Mouse (Mus musculus) midbrain, embryonic 14.5 days (tissue): ENCODE measurements around the gene Hspbp1. TPM values are rescaled to one million over a fixed set of nuclear protein-coding genes. Genes with fewer than 3 reads are reported as not detected.

Experiments used
- ATAC-seq: fragments of 200-750 bp; cut with Nextera tagmentation; 2 replicates; pipeline ENCODE4 v1.8.0; 2017; ENCODE audit warnings: moderate number of reproducible peaks, moderate library complexity; ENCODE audit not compliant: low FRiP score, low TSS enrichment
- DNase-seq: peaks from one replicate; pipeline ENCODE4 v3.0.0-alpha.2; 2015
- H3K27ac ChIP-seq: fragments of 300-500 bp; sonication (generic); replicated peaks from 2 replicates; pipeline ENCODE4 v1.5.1; 2014; ENCODE audit warnings: mild to moderate bottlenecking, low read depth, low read length, moderate library complexity
- H3K27me3 ChIP-seq: fragments of 300-500 bp; sonication (generic); 2 replicates; pipeline ENCODE4 v1.6.1; 2014; ENCODE audit warnings: low read length, control low read depth, mixed read lengths; ENCODE audit not compliant: control insufficient read depth, insufficient read depth
- H3K36me3 ChIP-seq: fragments of 300-500 bp; sonication (generic); 2 replicates; pipeline ENCODE4 v1.6.1; 2014; ENCODE audit warnings: low read length, control low read depth; ENCODE audit not compliant: control insufficient read depth, insufficient read depth
- H3K4me1 ChIP-seq: fragments of 300-500 bp; sonication (generic); 2 replicates; pipeline ENCODE4 v1.6.1; 2014; ENCODE audit warnings: mild to moderate bottlenecking, antibody characterized with exemption, low read length, control low read depth; ENCODE audit not compliant: control insufficient read depth, insufficient read depth
- H3K4me2 ChIP-seq: fragments of 300-500 bp; sonication (generic); 2 replicates; pipeline ENCODE4 v1.6.1; 2014; ENCODE audit warnings: mild to moderate bottlenecking, low read length, moderate library complexity
- H3K4me3 ChIP-seq: fragments of 300-500 bp; sonication (generic); replicated peaks from 2 replicates; pipeline ENCODE4 v1.5.1; 2014; ENCODE audit warnings: low read depth, low read length
- H3K9ac ChIP-seq: fragments of 300-500 bp; sonication (generic); replicated peaks from 2 replicates; pipeline ENCODE4 v1.6.1; 2014; ENCODE audit warnings: mild to moderate bottlenecking, low read length, moderate library complexity
- H3K9me3 ChIP-seq: fragments of 300-500 bp; sonication (generic); 2 replicates; pipeline ENCODE4 v1.6.1; 2016; ENCODE audit warnings: low read length, control low read depth, mixed read lengths; ENCODE audit not compliant: control insufficient read depth
- WGBS: fragments of 180-500 bp; shearing (Covaris S2); extraction: QIAGEN DNeasy Blood & Tissue Kit; methylation state at CpG from one replicate; pipeline ENCODE4 v1.1.7; 2014; 5-methylcytosine and 5-hydroxymethylcytosine counted together
- polyA plus RNA-seq: library from polyadenylated mRNA; unstranded; fragments of >200 nt; fragmentation: Nextera tagmentation; extraction: Ambion mirVana; gene quantifications from 2 replicates; pipeline ENCODE4 v1.2.1, GENCODE M21; 2014

The Hspbp1 gene
- polyA plus RNA-seq, 1 experiment from 2014 or later: 136 TPM

- peaks cover 88% of the 10 kb centered on the region for H3K36me3 ChIP-seq
- H3K4me2 ChIP-seq: no peak overlapping the region
- 91% methylated on average over 4 of the region's 4 CpGs for WGBS
- H3K27ac ChIP-seq: no peak overlapping the region
- DNase-seq (no peak), ATAC-seq (no peak)
- H3K4me1 ChIP-seq: no peaks in the 10 kb centered on the region
- no peak overlapping the region for H3K9ac ChIP-seq
- H3K9me3 ChIP-seq: no peaks in the 10 kb centered on the region
- no peak overlapping the region for H3K4me3 ChIP-seq
- no peaks in the 10 kb centered on the region for H3K27me3 ChIP-seq
These were observed 48.7 kb downstream of the Hspbp1 start for GRCm38 (mm10) chr7:4636179-4636578.

- no peak within 1 kb of the TSS for H3K4me3 ChIP-seq
- H3K4me1 ChIP-seq: no peaks in the 10 kb centered on the region
- WGBS: 93% methylated on average over 4 of the region's 4 CpGs
- DNase-seq (no peak), ATAC-seq (no peak)
- H3K9ac ChIP-seq: no peak within 1 kb of the TSS
- no peaks in the 10 kb centered on the region for H3K9me3 ChIP-seq
- H3K4me2 ChIP-seq: no peak within 1 kb of the TSS
- peaks cover 74% of the 10 kb centered on the region for H3K36me3 ChIP-seq
- H3K27me3 ChIP-seq: no peaks in the 10 kb centered on the region
- no peak within 1 kb of the TSS for H3K27ac ChIP-seq
These were observed 53.8 kb downstream of the Hspbp1 start, which contains the start of gene Tmem86b for GRCm38 (mm10) chr7:4631031-4631430. TSS of gene Tmem86b (minus strand) at chr7:4631422.

GRCm38 (mm10) chr7:4630198-4630597 lies 54.7 kb downstream of the Hspbp1 start:
- 91% methylated on average over 1 of the region's 1 CpGs for WGBS
- no peaks in the 10 kb centered on the region for H3K27me3 ChIP-seq
- H3K9me3 ChIP-seq: no peaks in the 10 kb centered on the region
- no peak for ATAC-seq
- no peak overlapping the region for H3K4me3 ChIP-seq
- H3K27ac ChIP-seq: no peak overlapping the region
- no peak overlapping the region for H3K9ac ChIP-seq
- peaks cover 67% of the 10 kb centered on the region for H3K36me3 ChIP-seq
- DNase-seq: no peak
- no peaks in the 10 kb centered on the region for H3K4me1 ChIP-seq
- H3K4me2 ChIP-seq: no peak overlapping the region

GRCm38 (mm10) chr7:4629586-4629985 lies 55.3 kb downstream of the Hspbp1 start:
- ATAC-seq (no peak), DNase-seq (no peak)
- 94% methylated on average over 5 of the region's 5 CpGs for WGBS
- Histone ChIP-seq H3K4me3 (no peak overlapping the region), H3K9ac (no peak overlapping the region), H3K4me2 (no peak overlapping the region), H3K27ac (no peak overlapping the region), H3K27me3 (no peaks in the 10 kb centered on the region), H3K9me3 (no peaks in the 10 kb centered on the region), H3K4me1 (no peaks in the 10 kb centered on the region), H3K36me3 (peaks cover 62% of the 10 kb centered on the region)

- H3K27me3 ChIP-seq: no peaks in the 10 kb centered on the region
- 85% methylated on average over 2 of the region's 2 CpGs for WGBS
- H3K36me3 ChIP-seq: peaks cover 28% of the 10 kb centered on the region
- no peak overlapping the region for H3K4me3 ChIP-seq
- H3K9me3 ChIP-seq: no peaks in the 10 kb centered on the region
- no peak overlapping the region for H3K27ac ChIP-seq
- no peak for ATAC-seq
- no peak overlapping the region for H3K9ac ChIP-seq
- H3K4me1 ChIP-seq: no peaks in the 10 kb centered on the region
- DNase-seq: no peak
- H3K4me2 ChIP-seq: no peak overlapping the region
These were observed 58.9 kb downstream of the Hspbp1 start for GRCm38 (mm10) chr7:4625928-4626327.

- Histone ChIP-seq H3K9ac (no peak overlapping the region), H3K27ac (no peak overlapping the region), H3K36me3 (peaks cover 14% of the 10 kb centered on the region), H3K4me1 (no peaks in the 10 kb centered on the region), H3K4me3 (no peak overlapping the region), H3K4me2 (no peak overlapping the region), H3K9me3 (no peaks in the 10 kb centered on the region), H3K27me3 (no peaks in the 10 kb centered on the region)
- DNase-seq (no peak), ATAC-seq (no peak)
- WGBS: 49% methylated on average over 1 of the region's 1 CpGs
These were observed 60.5 kb downstream of the Hspbp1 start for GRCm38 (mm10) chr7:4624343-4624742.

GRCm38 (mm10) chr7:4623544-4624189 lies 61.2 kb downstream of the Hspbp1 start:
- 26% methylated on average over 4 of the region's 4 CpGs for WGBS
- Histone ChIP-seq H3K9me3 (no peaks in the 10 kb centered on the region), H3K4me3 (no peak overlapping the region), H3K27ac (no peak overlapping the region), H3K4me1 (no peaks in the 10 kb centered on the region), H3K4me2 (no peak overlapping the region), H3K27me3 (no peaks in the 10 kb centered on the region), H3K9ac (no peak overlapping the region), H3K36me3 (peaks cover 7% of the 10 kb centered on the region)
- ATAC-seq (no peak; the same call in 1 of the 2 replicates), DNase-seq (peak; percentile 79)

GRCm38 (mm10) chr7:4619979-4620378 lies 64.9 kb downstream of the Hspbp1 start:
- Histone ChIP-seq H3K36me3 (no peaks in the 10 kb centered on the region), H3K4me1 (no peaks in the 10 kb centered on the region), H3K9ac (no peak overlapping the region), H3K4me2 (no peak overlapping the region), H3K27me3 (no peaks in the 10 kb centered on the region), H3K4me3 (no peak overlapping the region), H3K27ac (no peak overlapping the region), H3K9me3 (no peaks in the 10 kb centered on the region)
- ATAC-seq: no peak
- DNase-seq: peak; percentile 25
- 39% methylated on average over 1 of the region's 1 CpGs for WGBS

GRCm38 (mm10) chr7:4613740-4614403 lies 71.0 kb downstream of the Hspbp1 start:
- no peak overlapping the region for H3K9ac ChIP-seq
- ATAC-seq (no peak), DNase-seq (no peak)
- H3K4me1 ChIP-seq: no peaks in the 10 kb centered on the region
- no peak overlapping the region for H3K27ac ChIP-seq
- H3K4me3 ChIP-seq: no peak overlapping the region
- H3K9me3 ChIP-seq: no peaks in the 10 kb centered on the region
- H3K4me2 ChIP-seq: no peak overlapping the region
- H3K36me3 ChIP-seq: no peaks in the 10 kb centered on the region
- WGBS: 82% methylated on average over 14 of the region's 14 CpGs
- no peaks in the 10 kb centered on the region for H3K27me3 ChIP-seq
